Mouse (Mus musculus) embryo, embryonic 10.5 days (tissue): ENCODE measurements around the gene Wbp2nl.
"Not testable (repeated sequence)": the region's sequence is repeated elsewhere in the genome, so short reads cannot be mapped to it uniquely, and the experiment has no call there.

Source experiments
- DNase-seq: peaks from one replicate; pipeline ENCODE4 v3.0.0-alpha.2; 2015; ENCODE audit warnings: low spot score

Gene Wbp2nl

GRCm38 (mm10) chr15:82348258-82348998 lies 49.7 kb downstream of the Wbp2nl start:
- DNase-seq = no peak

- DNase-seq = no peak
These were observed 50.2 kb downstream of the Wbp2nl start for GRCm38 (mm10) chr15:82348999-82349341.

DNA sequence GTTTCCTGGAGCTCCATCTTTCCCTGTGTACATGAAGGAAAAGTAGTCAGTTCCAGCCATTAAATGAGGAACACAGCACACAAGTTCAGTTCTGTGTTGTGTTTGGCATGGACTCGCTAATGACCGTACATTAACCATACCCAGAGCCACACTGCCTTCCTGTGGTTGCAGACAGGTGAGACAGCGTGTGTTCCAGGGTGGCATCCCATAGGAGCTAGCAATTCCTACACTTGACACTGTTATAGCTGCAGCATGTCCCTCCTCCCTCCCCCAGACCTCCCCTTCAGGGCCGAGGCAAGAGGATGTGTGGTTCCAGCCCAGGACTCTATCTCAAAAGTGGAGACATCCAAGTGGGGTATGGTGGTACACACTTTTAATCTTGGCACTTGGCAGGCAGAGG lies 51.6 kb downstream of the Wbp2nl start:
- no peak for DNase-seq

DNA sequence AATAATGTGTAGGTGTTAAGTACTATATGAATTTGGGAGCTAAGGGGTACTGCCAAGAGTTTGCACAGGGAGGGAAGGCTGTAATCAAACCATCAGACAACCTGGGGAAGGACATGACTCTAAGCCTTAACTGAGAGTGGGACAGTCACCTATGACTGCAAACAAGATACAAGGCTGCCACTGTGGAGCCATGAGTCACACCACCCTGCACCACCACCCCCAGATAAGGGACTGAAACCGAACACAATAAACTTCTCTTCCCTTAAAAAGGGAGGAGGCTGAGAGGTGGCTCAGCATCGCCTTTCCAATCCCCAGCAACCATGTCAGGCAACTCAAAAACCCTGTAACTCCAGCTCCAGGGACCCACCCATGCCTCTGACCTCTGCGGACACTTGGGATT lies 52.7 kb downstream of the Wbp2nl start:
- DNase-seq = no peak

DNA sequence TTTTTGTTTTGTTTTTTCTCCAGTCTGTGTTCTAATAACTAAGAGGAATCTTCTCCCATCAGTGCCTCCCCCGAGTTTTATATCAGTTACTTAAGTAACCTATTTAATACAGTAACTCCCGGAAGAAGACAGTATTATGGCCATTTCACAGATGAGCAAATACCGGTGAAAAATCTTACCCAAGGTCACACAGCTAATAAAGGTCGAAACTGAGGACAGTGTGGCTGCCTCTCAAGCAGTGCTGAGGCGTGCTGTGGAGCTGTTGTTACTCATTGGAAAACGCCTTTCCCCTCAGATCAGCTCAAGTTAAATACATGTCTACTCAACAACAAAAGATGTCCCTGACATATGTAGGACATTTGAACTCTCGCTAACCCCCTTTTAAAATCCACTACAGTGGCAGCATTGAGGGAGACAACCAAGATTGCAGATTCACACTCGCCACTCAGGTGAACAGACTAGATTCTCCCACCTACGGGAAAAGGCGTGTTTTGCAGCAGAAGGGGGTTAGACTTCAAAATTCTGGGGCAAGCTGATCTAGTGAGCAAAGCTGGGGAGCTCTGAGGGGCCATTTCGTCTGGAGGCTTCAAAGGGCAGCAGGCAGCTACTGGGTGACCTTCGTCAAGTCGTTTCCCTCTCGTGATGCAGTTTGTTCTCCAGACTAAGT lies 54.5 kb downstream of the Wbp2nl start:
- DNase-seq = no peak

- peak; percentile 28 for DNase-seq
These were observed 55.0 kb downstream of the Wbp2nl start for GRCm38 (mm10) chr15:82353745-82354113.

DNA sequence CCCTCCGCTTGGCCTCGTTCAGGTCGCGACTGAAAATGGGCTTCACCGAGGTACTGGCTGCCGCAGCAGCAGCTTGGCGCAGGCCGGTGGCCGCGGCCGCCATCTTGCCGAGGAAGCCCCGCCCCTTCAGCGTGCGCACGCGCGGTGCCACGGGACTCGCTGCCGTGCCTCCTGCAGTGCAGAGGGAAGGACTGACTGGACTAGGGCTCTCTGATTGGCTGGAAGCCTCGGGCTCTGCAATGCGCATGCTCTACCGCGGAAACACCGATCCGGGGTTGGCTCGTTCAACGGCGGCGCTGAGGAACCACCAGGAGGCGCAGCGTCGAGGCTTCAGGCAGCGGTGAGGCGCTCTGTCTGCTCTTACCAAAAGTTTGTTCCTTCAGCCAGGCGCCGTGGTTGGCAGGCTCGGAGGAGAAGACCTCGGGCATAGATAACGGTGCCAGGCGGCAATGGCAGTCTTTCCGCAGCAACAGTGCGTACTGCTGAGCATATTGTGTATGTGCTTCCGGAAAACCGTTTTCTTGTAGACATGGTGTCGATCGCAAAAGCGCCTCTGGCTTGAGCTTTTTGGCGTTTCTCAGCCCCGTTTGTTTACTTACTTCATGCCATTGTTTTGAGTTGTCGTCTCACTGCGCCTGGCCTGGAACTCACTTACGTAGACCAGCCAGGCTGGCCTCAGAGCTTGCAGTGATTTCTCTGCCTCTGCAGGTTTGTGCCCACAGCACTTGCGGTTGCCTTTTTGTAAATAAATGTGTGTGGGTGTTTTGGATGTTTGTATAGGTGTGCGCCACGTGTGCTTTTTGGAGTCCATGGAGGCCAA lies 55.6 kb downstream of the Wbp2nl start, which contains the start of gene Ndufa6:
Gene Ndufa6 (minus strand): TSS at position 197 of the 820 bp plus-strand sequence.
- peak; percentile 98 for DNase-seq

- no peak for DNase-seq
These were observed 59.9 kb downstream of the Wbp2nl start for GRCm38 (mm10) chr15:82358431-82359260.

DNA sequence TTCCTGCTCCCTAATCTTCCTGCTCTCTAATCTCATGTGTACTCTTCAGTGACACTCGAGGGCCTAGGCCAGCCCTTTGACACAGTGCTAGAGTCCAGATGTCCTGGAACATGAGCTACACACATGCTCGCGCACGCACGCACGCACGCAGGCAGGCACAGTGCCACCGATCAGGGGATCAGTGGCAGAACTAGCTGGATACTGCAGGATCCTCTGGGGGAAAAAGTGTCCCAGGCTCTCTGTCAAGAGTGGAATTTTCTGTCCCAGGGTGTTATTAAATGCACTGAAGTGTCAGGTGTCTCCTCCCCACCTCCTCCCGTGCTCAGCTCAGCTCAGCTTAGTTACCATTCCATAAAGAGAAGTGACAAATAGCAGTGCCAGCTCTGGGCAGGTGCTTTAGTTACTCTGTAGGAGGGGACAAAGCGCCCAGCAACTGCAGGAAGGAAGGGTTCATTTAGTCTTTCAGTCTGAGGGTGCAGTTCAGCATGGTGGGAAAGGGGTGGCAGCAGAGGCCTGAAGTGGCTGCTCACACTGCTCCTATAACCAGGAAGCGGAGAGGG lies 62.8 kb downstream of the Wbp2nl start:
- no peak for DNase-seq

DNA sequence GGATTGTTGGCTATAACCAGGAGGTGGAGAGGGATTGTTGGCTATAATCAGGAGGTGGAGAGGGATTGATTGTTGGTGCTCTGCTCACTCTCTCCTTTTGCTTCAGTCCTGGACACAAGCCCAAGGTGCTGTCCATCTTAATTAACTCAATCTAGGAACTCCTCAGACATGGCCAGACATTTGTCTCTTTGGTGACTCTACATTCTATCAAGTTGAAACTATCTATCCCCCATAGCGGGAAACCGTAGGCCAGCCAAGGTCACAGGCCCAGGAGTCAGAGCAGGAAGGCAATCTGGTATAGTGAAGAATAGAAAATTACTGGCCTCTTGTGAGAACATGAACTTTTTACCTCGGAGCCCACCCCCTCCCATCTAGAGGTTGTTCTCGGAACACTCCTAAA lies 63.5 kb downstream of the Wbp2nl start:
- no peak for DNase-seq

DNA sequence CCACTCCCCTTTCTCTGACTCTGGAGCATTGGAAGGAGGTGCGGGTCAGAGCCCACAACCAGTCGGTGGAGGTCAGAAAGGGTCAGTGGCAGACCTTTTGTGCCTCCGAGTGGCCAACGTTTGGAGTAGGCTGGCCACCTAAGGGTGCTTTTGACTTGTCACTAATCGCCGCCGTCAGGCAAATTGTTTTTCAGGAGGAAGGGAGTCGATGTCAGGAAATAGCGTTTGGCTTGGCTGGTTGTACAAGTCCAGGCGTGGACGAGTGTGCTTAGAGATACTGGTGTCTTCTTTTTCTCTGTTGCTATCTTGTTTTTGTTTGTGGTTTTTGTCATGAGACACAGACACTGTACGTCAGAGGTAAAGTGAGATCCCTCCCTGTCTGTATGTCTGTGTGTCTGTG lies 65.0 kb downstream of the Wbp2nl start:
- DNase-seq = not testable (repeated sequence)
